32 mouse cellular contexts compared by ENCODE assay signal in genomic region chr8:61643215-61643614, GRCm38 (mm10).
A peak's percentile ranks its signal among the peaks of the same experiment; 100 is the strongest.
DNase-seq lines count a peak whose midpoint lies in the region; ATAC-seq and TF ChIP-seq lines count a peak whose summit lies in the region.
"Had no signal": no experiment of that assay in that cellular context is flagged by ENCODE, and none has a peak within 500 bp of the region (broad histone marks: within the 10 kb centered on the region; RNA-seq: fewer than 3 reads in every experiment).

No protein-coding gene starts in this region.

- H3K27ac ChIP-seq in forebrain, embryonic 11.5 days (ENCODE audit: low read depth, low read length), result no peak overlapping the region
- no peak overlapping the region for H3K27ac ChIP-seq in forebrain, postnatal 0 days (ENCODE audit: low read depth, low read length)
- no peak overlapping the region for H3K27ac ChIP-seq in heart, embryonic 10.5 days
- H3K27ac ChIP-seq in stomach, postnatal 0 days (replicated peaks), result 0 out of 2 replicates have a peak overlapping the region, but pooled peaks have one; percentile 61
- H3K27ac ChIP-seq: embryonic facial prominence, embryonic 12.5 days; forebrain, embryonic 10.5 days; hindbrain, embryonic 13.5 days; layer of hippocampus, adult 2 months; liver, embryonic 13.5 days; midbrain, embryonic 12.5 days; neural tube, embryonic 13.5 days; stomach, embryonic 15.5 days had no signal

- DNase-seq in forebrain, embryonic 11.5 days (ENCODE audit: low spot score), result peak; percentile 13
- no peak for DNase-seq in forebrain, postnatal 0 days
- peak; percentile 3 for DNase-seq in heart, postnatal 4 days
- DNase-seq in heart, embryonic 10.5 days (ENCODE audit: low spot score), result no peak
- DNase-seq in stomach, postnatal 0 days (ENCODE audit: low spot score), result no peak
- DNase-seq in layer of hippocampus, adult 11-12 months (ENCODE audit: low spot score), result no peak
- DNase-seq: adrenal gland, postnatal 14 days; cerebellum, adult 11 months; cerebellum, adult 9-10 months; cerebellum, postnatal 36 days; embryo, embryonic 11 days; gastrocnemius, postnatal 10 days; heart, postnatal 36 days; kidney, adult 18-20 months; kidney, postnatal 25 days; left cerebral cortex, postnatal 4 days; liver, embryonic 13.5 days; lung, adult 2 months; lung, postnatal 14 days; thymus, postnatal 14 days had no signal

- no peak for TF ChIP-seq CTCF in forebrain, postnatal 0 days (IDR thresholded peaks at IDR 0.05; ENCODE audit: low read depth)
- TF ChIP-seq CTCF in stomach, postnatal 0 days (IDR thresholded peaks at IDR 0.05; ENCODE audit: low read depth), result no peak

- no peaks in the 10 kb centered on the region for H3K9me3 ChIP-seq in forebrain, embryonic 11.5 days (ENCODE audit: control insufficient read depth, low read length)
- H3K9me3 ChIP-seq in forebrain, postnatal 0 days (ENCODE audit: low read length), result no peaks in the 10 kb centered on the region
- H3K9me3 ChIP-seq in heart, embryonic 10.5 days, result no peaks in the 10 kb centered on the region
- H3K9me3 ChIP-seq in stomach, postnatal 0 days (ENCODE audit: control insufficient read depth, low read length), result no peaks in the 10 kb centered on the region
- H3K9me3 ChIP-seq: embryonic facial prominence, embryonic 12.5 days; forebrain, embryonic 10.5 days; heart, embryonic 13.5 days; hindbrain, embryonic 13.5 days; kidney, embryonic 15.5 days; liver, embryonic 13.5 days; midbrain, embryonic 12.5 days; neural tube, embryonic 13.5 days; stomach, embryonic 15.5 days had no signal

- no peaks in the 10 kb centered on the region for H3K4me1 ChIP-seq in forebrain, embryonic 11.5 days (replicated peaks; ENCODE audit: control insufficient read depth, insufficient read depth, low read length)
- H3K4me1 ChIP-seq in forebrain, postnatal 0 days (ENCODE audit: insufficient read depth), result no peaks in the 10 kb centered on the region
- peaks cover 8% of the 10 kb centered on the region; the same call in 1 of the 2 replicates for H3K4me1 ChIP-seq in heart, embryonic 10.5 days
- H3K4me1 ChIP-seq in stomach, postnatal 0 days (replicated peaks; ENCODE audit: control insufficient read depth, insufficient read depth), result 0 out of 2 replicates have a peak, but pooled peaks cover 5% of the 10 kb centered on the region
- H3K4me1 ChIP-seq: forebrain, embryonic 10.5 days; liver, embryonic 13.5 days; midbrain, embryonic 12.5 days had no signal

- H3K27me3 ChIP-seq in forebrain, embryonic 11.5 days (ENCODE audit: control insufficient read depth, insufficient read depth, low read length), result no peaks in the 10 kb centered on the region
- H3K27me3 ChIP-seq in forebrain, postnatal 0 days (ENCODE audit: insufficient read depth, low read length), result no peaks in the 10 kb centered on the region
- no peaks in the 10 kb centered on the region for H3K27me3 ChIP-seq in heart, embryonic 10.5 days (ENCODE audit: insufficient read depth, poor library complexity, severe bottlenecking)
- no peaks in the 10 kb centered on the region for H3K27me3 ChIP-seq in stomach, postnatal 0 days (ENCODE audit: control insufficient read depth, insufficient read depth, low read length)
- H3K27me3 ChIP-seq: embryonic facial prominence, embryonic 12.5 days; heart, embryonic 13.5 days; hindbrain, embryonic 13.5 days; kidney, embryonic 15.5 days; liver, embryonic 13.5 days; midbrain, embryonic 12.5 days; neural tube, embryonic 13.5 days; Patski; stomach, embryonic 15.5 days had no signal

- WGBS in forebrain, embryonic 11.5 days, result 92% methylated on average over 3 of the region's 3 CpGs
- WGBS in forebrain, postnatal 0 days, result 88% methylated on average over 3 of the region's 3 CpGs
- WGBS in heart, embryonic 10.5 days, result 66% methylated on average over 3 of the region's 3 CpGs
- WGBS in stomach, postnatal 0 days, result 63% methylated on average over 3 of the region's 3 CpGs

- ATAC-seq in forebrain, embryonic 11.5 days (replicated peaks; ENCODE audit: low FRiP score), result no peak
- ATAC-seq in forebrain, postnatal 0 days, result no peak
- 0 out of 2 replicates have a peak, but pooled peaks have one; percentile 29 for ATAC-seq in common myeloid progenitor, adult 5-6 weeks (replicated peaks; ENCODE audit: low read depth, poor library complexity, severe bottlenecking)
- no peak for ATAC-seq in stomach, postnatal 0 days (ENCODE audit: low FRiP score, low TSS enrichment)
- ATAC-seq: Patski had no signal

- H3K4me3 ChIP-seq in forebrain, embryonic 11.5 days (ENCODE audit: low read depth, low read length), result no peak overlapping the region
- H3K4me3 ChIP-seq in forebrain, postnatal 0 days (ENCODE audit: low read depth, low read length), result no peak overlapping the region
- H3K4me3 ChIP-seq in heart, embryonic 10.5 days, result no peak overlapping the region
- no peak overlapping the region for H3K4me3 ChIP-seq in stomach, postnatal 0 days (ENCODE audit: low read depth, low read length)
- H3K4me3 ChIP-seq: embryonic facial prominence, embryonic 12.5 days; forebrain, embryonic 10.5 days; heart, embryonic 13.5 days; hindbrain, embryonic 13.5 days; kidney, embryonic 15.5 days; layer of hippocampus, adult 2 months; liver, embryonic 13.5 days; midbrain, embryonic 12.5 days; myocyte; neural tube, embryonic 13.5 days; stomach, embryonic 15.5 days had no signal

- H3K36me3 ChIP-seq in forebrain, embryonic 11.5 days (ENCODE audit: control insufficient read depth, insufficient read depth, low read length), result no peaks in the 10 kb centered on the region
- no peaks in the 10 kb centered on the region for H3K36me3 ChIP-seq in forebrain, postnatal 0 days (ENCODE audit: insufficient read depth)
- H3K36me3 ChIP-seq in heart, embryonic 10.5 days, result peaks cover 14% of the 10 kb centered on the region; the same call in 1 of the 2 replicates
- H3K36me3 ChIP-seq in stomach, postnatal 0 days (ENCODE audit: control insufficient read depth, insufficient read depth, low read length), result no peaks in the 10 kb centered on the region
- H3K36me3 ChIP-seq: embryonic facial prominence, embryonic 12.5 days; forebrain, embryonic 10.5 days; hindbrain, embryonic 13.5 days; kidney, embryonic 15.5 days; liver, embryonic 13.5 days; midbrain, embryonic 12.5 days; neural tube, embryonic 13.5 days; stomach, embryonic 15.5 days had no signal

- H3K9ac ChIP-seq in forebrain, embryonic 11.5 days (ENCODE audit: low read length), result no peak overlapping the region
- H3K9ac ChIP-seq in forebrain, postnatal 0 days, result no peak overlapping the region
- no peak overlapping the region for H3K9ac ChIP-seq in stomach, postnatal 0 days (ENCODE audit: low read length)
- H3K9ac ChIP-seq: embryonic facial prominence, embryonic 12.5 days; heart, embryonic 13.5 days; hindbrain, embryonic 13.5 days; kidney, embryonic 15.5 days; liver, embryonic 13.5 days; midbrain, embryonic 12.5 days; neural tube, embryonic 13.5 days; stomach, embryonic 15.5 days had no signal

- TF ChIP-seq EP300 in stomach, postnatal 0 days (optimal IDR thresholded peaks at IDR 0.05), result no peak

- H3K4me2 ChIP-seq in forebrain, embryonic 11.5 days (ENCODE audit: low read depth, low read length, severe bottlenecking), result no peak overlapping the region
- no peak overlapping the region for H3K4me2 ChIP-seq in forebrain, postnatal 0 days (ENCODE audit: low read depth)
- H3K4me2 ChIP-seq in stomach, postnatal 0 days (replicated peaks; ENCODE audit: low read depth), result no peak overlapping the region
- H3K4me2 ChIP-seq: embryonic facial prominence, embryonic 12.5 days; heart, embryonic 13.5 days; hindbrain, embryonic 13.5 days; kidney, embryonic 15.5 days; liver, embryonic 13.5 days; midbrain, embryonic 12.5 days; neural tube, embryonic 13.5 days; stomach, embryonic 15.5 days had no signal

Comparison
In these comparisons a context has a peak if more than half of its experiments do, and no peak if none do; other contexts are left out.
1. DNase-seq: peak in forebrain, embryonic 11.5 days (single experiment) and heart, postnatal 4 days (single experiment); none in forebrain, postnatal 0 days (single experiment), heart, embryonic 10.5 days (single experiment), stomach, postnatal 0 days (single experiment) and layer of hippocampus, adult 11-12 months (single experiment).